Mouse (Mus musculus) regulatory T cell (primary cell): Measurements from ENCODE around the gene Apbb1ip.

Source experiments
- in situ Hi-C: fragments of 300-600 bp; cut with MboI, MseI; formaldehyde crosslinking; loops from one replicate; pipeline ENCODE4 v1.15.1; 2025; ENCODE audit warnings: high pct_unique_total_duplicates

Apbb1ip gene

GRCm38 (mm10) chr2:22813921-22814320, 40.0 kb downstream of the Apbb1ip start:
- in situ Hi-C loops: no loop called here

- in situ Hi-C loops: loop anchor here (5.0 kb wide), 1 partner anchor 52 kb away; no protein-coding TSS in a partner anchor
Measured at GRCm38 (mm10) chr2:22815674-22816073, 41.8 kb downstream of the Apbb1ip start.

DNA sequence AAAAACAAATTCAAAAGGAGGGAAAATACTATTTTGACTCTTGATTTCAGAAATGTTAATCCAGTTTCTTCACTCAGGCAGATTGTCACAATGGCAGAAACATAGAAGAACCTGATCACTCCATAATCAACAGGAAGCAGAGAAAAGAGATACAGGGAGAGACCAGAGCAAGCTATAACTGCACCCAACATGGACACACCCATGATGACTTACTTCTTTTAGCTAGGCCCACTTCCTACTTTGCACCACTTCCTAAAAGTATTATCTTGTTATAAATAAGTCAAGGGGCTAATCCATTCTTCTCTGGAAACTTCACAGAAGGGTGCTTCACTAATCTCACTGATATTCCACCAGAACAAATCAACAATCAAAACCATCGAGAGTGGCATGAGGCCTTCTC, 42.3 kb downstream of the Apbb1ip start:
- in situ Hi-C loops: loop anchor here (5.0 kb wide), 1 partner anchor 51 kb away; no protein-coding TSS in a partner anchor

DNA sequence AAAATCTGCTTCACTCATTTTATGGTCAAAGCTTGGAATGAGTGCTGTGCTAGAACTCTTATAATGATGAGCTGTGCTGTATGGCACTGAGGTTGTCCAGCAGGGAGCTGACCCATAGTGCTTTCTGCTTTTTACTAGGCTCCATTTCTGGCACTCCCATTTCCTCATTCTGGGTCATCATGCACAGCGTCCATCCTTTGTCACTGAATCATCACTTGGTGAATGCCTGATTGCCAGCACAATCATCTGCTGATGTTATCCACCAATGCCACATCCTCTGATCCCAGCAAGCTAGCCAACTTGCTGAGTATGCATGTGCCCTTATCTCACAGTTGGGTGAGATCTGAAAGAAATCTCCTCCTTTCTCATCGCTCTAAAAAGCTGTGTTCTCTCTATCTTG, 48.4 kb downstream of the Apbb1ip start:
- in situ Hi-C loops: loop anchor here (5.0 kb wide), 1 partner anchor 85 kb away; no protein-coding TSS in a partner anchor

DNA sequence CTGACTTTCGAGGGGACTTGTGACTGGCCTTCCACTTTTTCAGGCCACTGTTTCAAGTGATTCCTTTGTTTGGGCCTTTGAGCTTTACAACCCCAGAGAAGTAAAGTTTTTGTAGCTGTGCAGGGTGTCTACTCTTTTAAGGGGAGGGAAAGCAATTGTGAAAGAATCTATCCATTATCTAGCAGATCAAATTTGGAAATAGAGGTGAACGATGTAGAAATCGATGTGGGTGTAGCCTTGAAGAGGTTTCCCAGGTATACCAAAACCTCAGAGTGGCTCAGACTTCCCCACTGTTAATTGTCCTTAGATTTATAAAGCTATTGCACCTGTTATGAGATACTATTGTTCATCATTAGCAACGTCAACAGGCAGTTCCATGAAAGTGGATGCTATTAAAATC, 71.6 kb downstream of the Apbb1ip start:
- in situ Hi-C loops: no loop called here

- in situ Hi-C loops: loop anchor here (25.0 kb wide), 1 partner anchor 465 kb away; no protein-coding TSS in a partner anchor
Measured at GRCm38 (mm10) chr2:22851900-22852299, 78.0 kb downstream of the Apbb1ip start.

DNA sequence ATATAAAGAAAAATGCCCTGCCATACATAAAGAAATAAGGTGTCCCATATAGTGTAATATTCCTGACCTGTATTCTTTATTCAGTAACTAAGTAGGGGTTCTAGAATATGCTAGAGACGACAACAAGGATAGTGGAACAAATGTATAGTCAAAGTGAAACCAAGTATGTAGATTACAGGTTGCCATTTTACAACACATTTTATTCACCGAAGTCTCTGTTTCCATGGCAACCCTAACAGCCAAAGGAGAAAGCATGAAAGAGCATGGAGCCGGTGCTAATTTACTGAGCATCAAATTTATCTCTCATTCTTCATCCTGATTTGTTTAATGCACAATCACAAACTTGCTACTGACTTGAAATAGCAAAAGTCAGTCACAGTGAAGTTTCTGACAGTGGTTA, 83.6 kb downstream of the Apbb1ip start:
- in situ Hi-C loops: loop anchor here (25.0 kb wide), 1 partner anchor 470 kb away; no protein-coding TSS in a partner anchor

DNA sequence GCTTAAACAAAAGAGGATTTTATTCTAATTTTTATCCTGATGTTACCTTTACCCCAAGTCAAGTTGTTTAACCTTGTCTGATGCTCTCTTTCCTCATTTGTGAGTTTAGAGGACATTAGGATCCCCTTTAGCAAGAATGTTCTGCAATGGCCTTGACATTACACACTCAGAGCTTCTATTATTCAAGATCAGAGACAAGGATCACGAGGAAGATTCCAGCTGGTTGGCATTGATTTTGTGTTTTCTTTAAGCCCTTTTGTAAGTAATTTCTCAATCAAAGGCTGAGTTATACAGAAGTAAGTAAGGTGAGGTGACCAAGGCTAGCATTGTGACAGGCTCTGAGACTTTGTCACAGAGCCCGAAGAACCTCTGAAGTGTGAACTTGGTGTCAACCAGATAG, 88.3 kb downstream of the Apbb1ip start:
- in situ Hi-C loops: loop anchor here (10.0 to 25.0 kb wide), 2 partner anchors 475 to 717 kb away; no protein-coding TSS in a partner anchor

- in situ Hi-C loops: loop anchor here (5.0 to 25.0 kb wide), 4 partner anchors 47 to 720 kb away; no protein-coding TSS in a partner anchor
Measured at GRCm38 (mm10) chr2:22864394-22865037, 90.6 kb downstream of the Apbb1ip start.

- in situ Hi-C loops: loop anchor here (5.0 to 25.0 kb wide), 4 partner anchors 49 to 721 kb away; no protein-coding TSS in a partner anchor
Measured at GRCm38 (mm10) chr2:22865818-22866217, 91.9 kb downstream of the Apbb1ip start.

DNA sequence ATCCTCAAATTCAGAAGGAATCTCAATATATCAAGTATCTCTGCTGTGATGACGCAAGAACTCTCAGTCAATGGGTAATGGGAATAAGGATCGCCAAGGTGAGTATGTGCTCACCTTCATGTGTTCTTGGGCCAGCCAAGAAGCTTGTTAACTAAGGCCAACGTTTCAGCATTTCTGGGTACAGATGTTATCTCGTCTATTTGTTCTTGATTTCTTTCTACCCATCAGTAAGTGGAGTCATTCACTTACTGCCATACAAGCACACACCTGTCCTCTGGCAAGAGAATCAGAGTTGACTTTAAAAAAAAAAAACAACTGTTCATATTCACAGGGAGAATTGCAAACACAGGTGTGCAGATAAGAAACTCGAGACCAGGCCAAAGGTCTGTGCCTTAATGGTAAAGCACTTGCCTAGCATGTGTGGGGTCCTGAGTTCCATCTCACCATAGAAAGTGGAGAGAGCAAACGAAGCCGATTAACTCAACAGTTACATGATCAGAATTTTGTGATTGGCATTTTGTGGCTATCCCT, 93.1 kb downstream of the Apbb1ip start:
- in situ Hi-C loops: loop anchor here (5.0 to 25.0 kb wide), 4 partner anchors 50 to 722 kb away; no protein-coding TSS in a partner anchor

GRCm38 (mm10) chr2:22873159-22873558, 99.3 kb downstream of the Apbb1ip start:
- in situ Hi-C loops: loop anchor here (5.0 to 25.0 kb wide), 2 partner anchors 486 to 941 kb away; no protein-coding TSS in a partner anchor

DNA sequence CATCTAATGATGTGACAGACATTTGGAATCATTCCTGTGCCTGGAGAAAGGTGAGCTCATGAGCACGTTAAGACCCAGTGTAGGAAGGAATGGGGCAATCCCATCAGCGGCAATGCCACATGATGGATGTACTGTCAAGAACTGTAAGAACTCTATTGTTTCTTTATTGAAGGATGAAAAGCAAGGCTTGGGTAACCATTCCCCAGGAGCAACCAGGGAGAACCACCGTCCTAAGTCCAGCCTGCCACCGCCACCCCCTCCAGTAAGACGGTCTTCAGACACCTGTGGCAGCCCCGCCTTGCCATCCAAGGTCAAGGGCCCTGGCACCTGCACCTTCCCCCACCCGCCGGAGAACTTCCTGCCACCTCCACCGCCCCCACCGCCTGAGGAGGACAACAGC, 100.7 kb downstream of the Apbb1ip start:
- in situ Hi-C loops: loop anchor here (5.0 to 25.0 kb wide), 3 partner anchors 487 to 1912 kb away; partner anchors contain the start of gene Arhgap21

DNA sequence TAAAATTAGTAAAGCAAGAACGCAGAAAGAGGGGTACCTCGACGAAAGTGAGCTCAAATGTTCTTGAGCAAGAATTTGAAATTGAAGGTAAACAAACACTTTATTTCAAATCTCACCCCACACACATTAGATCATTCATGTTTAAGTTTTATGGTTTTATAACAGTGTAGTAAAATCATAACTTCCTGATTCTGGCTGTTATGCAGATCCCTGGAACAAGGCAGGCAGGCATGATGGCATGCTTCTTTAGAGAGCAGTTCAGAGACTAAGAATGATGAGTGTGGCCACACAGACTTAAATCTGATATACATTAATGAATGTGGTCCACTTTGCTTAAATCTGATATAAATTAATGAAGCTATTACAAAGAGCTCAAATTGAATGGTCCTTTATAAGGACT, 102.7 kb downstream of the Apbb1ip start:
- in situ Hi-C loops: loop anchor here (25.0 kb wide), 1 partner anchor 1914 kb away; the partner anchor contains the start of gene Arhgap21

DNA sequence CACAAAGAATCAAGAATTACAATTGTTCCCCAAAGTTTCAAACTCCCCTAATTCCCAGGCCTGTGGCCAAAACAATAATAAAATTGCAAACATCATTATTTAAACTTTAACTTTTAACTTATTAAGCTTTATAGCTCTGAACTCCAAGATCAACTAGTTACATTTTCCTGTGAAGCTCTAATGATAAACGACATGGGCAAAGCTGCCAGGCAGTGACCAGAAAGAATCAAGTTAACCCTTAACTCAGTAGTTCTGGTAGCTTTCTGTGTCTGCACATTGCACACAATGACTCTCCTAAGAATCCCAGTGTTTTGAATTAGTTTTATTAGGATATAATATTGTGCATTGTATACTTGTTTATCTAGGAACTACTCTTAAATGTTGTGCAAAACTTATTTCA, 104.9 kb downstream of the Apbb1ip start:
- in situ Hi-C loops: loop anchor here (25.0 kb wide), 1 partner anchor 1916 kb away; the partner anchor contains the start of gene Arhgap21

DNA sequence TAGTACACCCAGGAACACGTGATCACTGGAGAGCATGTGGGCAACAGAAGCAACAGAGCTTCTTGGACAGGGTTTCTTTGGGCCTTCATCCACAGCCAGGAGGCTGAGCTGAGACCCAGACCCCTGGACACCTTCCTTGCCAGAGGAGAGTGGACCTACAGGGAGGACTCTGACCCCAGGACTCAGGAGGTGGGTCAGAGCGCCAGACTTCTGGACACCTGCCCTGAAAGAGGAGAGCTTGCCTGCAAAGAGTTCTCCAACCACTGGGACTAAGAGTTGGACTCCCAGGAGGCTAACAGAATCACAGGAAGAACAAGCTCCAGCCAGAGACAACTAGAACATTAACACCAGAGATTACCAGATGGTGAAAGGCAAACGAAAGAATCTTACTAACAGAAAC, 106.8 kb downstream of the Apbb1ip start:
- in situ Hi-C loops: loop anchor here (25.0 kb wide), 1 partner anchor 1918 kb away; the partner anchor contains the start of gene Arhgap21

DNA sequence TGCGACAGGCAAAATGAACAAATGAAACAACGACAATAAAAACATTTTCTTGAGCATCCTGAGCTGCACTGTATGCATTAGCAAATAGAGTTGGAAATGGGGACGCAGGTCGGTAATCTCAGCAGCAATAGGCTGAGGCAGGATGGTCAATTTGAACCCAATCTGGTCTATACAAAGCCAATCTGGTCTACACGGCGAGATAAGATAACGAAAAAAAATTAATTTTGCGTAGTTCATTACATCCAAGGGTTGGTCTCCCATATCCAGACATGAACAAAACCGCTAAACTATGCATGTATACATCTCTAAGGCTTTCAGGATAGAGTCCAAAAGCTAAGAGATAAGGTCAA, 121.0 kb downstream of the Apbb1ip start:
- in situ Hi-C loops: loop anchor here (25.0 kb wide), 1 partner anchor 1933 kb away; the partner anchor contains the start of gene Arhgap21

- in situ Hi-C loops: loop anchor here (25.0 kb wide), 1 partner anchor 1933 kb away; the partner anchor contains the start of gene Arhgap21
Measured at GRCm38 (mm10) chr2:22895282-22896273, 121.7 kb downstream of the Apbb1ip start, which contains the start of gene Pdss1. Pdss1 (plus strand) TSS chr2:22895522.

- in situ Hi-C loops: no loop called here
Measured at GRCm38 (mm10) chr2:22903947-22904346, 130.1 kb downstream of the Apbb1ip start.

GRCm38 (mm10) chr2:22914421-22914820, 140.5 kb downstream of the Apbb1ip start:
- in situ Hi-C loops: no loop called here

GRCm38 (mm10) chr2:22918651-22919050, 144.8 kb downstream of the Apbb1ip start:
- in situ Hi-C loops: loop anchor here (5.0 kb wide), 1 partner anchor 99 kb away; no protein-coding TSS in a partner anchor
